Mouse (Mus musculus) embryonic facial prominence, embryonic 12.5 days (tissue): ENCODE results near the gene Poglut1. TPM values are rescaled to one million over a fixed set of nuclear protein-coding genes. Genes with fewer than 3 reads are reported as not detected.
A peak's percentile ranks its signal among the peaks of the same experiment; 100 is the strongest.

Experiments
- ATAC-seq: fragments of 200-750 bp; cut with Nextera tagmentation; 2 replicates; pipeline ENCODE4 v1.8.0; 2017; ENCODE audit not compliant: insufficient number of reproducible peaks, insufficient read depth, low FRiP score, low TSS enrichment
- H3K27ac ChIP-seq: fragments of 300-500 bp; sonication (generic); 2 replicates; pipeline ENCODE4 v1.5.1; 2016; ENCODE audit warnings: mild to moderate bottlenecking
- H3K27me3 ChIP-seq: fragments of 300-500 bp; sonication (generic); 2 replicates; pipeline ENCODE4 v1.6.1; 2016; ENCODE audit warnings: mild to moderate bottlenecking, moderate library complexity
- H3K36me3 ChIP-seq: fragments of 300-500 bp; sonication (generic); 2 replicates; pipeline ENCODE4 v1.6.1; 2016; ENCODE audit warnings: mild to moderate bottlenecking
- H3K4me1 ChIP-seq: fragments of 300-500 bp; sonication (generic); 2 replicates; pipeline ENCODE4 v1.6.1; 2016
- H3K4me2 ChIP-seq: fragments of 300-500 bp; sonication (generic); replicated peaks from 2 replicates; pipeline ENCODE4 v1.6.1; 2016; ENCODE audit warnings: mild to moderate bottlenecking, moderate library complexity
- H3K4me3 ChIP-seq: fragments of 300-500 bp; sonication (generic); 2 replicates; pipeline ENCODE4 v1.5.1; 2016; ENCODE audit warnings: mild to moderate bottlenecking
- H3K9ac ChIP-seq: fragments of 300-500 bp; sonication (generic); 2 replicates; pipeline ENCODE4 v1.6.1; 2016; ENCODE audit warnings: mild to moderate bottlenecking, moderate library complexity
- H3K9me3 ChIP-seq: fragments of 300-500 bp; sonication (generic); 2 replicates; pipeline ENCODE4 v1.6.1; 2016; ENCODE audit warnings: mild to moderate bottlenecking, moderate library complexity
- WGBS: fragments of 180-500 bp; shearing (Covaris S2); methylation state at CpG from one replicate; pipeline ENCODE4 v1.1.7; 2016; 5-methylcytosine and 5-hydroxymethylcytosine counted together
- polyA plus RNA-seq: library from polyadenylated mRNA; unstranded; fragments of >200 nt; fragmentation: Nextera tagmentation; extraction: Ambion mirVana; gene quantifications from 2 replicates; pipeline ENCODE4 v1.2.1, GENCODE M21; 2016

The Poglut1 gene
- polyA plus RNA-seq, 1 experiment from 2014 or later = 84.8 TPM

DNA sequence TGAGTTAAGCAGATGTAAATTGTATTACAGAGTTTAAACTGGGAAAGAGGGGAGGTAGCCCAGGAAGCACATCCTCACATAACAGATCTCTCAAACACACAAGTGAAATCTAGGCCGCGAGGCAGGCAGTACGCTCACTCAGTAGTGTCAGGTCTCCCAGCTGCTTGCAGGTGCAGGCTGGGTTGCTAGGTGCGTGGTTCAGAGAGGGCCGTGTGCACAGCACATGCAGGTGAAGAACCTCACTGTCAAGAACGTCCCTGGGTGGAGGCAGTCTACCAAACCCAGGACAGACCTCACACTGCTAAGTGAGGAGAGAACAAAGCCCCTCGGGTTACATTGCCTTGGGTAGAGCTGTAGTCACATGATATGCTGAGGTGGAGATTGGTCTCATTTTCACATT is 34.7 kb upstream of the Poglut1 start:
- no peak overlapping the region for H3K4me3 ChIP-seq
- ATAC-seq = no peak
- H3K36me3 ChIP-seq = peaks cover 85% of the 10 kb centered on the region
- H3K9me3 ChIP-seq = no peaks in the 10 kb centered on the region
- WGBS = 92% methylated on average over 7 of the region's 7 CpGs
- no peaks in the 10 kb centered on the region for H3K27me3 ChIP-seq
- H3K27ac ChIP-seq = no peak overlapping the region
- H3K9ac ChIP-seq = no peak overlapping the region
- no peaks in the 10 kb centered on the region for H3K4me1 ChIP-seq
- H3K4me2 ChIP-seq = no peak overlapping the region

DNA sequence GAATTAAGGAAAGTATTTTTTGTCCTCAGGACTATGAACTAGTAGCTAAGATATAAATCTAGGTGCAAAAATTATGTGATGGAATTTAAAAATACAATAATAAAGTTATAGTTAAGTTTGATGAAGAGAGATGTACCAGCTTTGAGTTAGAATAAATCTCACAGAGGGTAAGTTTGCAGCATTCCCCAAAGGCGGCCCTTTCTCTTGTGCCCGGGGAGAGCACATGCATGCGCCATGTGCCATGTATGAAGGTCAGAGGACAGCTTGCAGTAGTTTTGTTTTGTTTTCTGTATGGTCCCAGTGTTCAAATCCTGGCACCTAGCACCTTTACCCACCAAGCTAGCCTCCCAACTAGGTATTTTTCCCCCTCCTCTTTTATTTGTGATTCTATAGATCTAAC is 21.4 kb upstream of the Poglut1 start:
- ATAC-seq = no peak
- Histone ChIP-seq H3K9me3 (no peaks in the 10 kb centered on the region), H3K27ac (no peak overlapping the region), H3K4me2 (no peak overlapping the region), H3K27me3 (no peaks in the 10 kb centered on the region), H3K36me3 (peaks cover 63% of the 10 kb centered on the region), H3K4me3 (no peak overlapping the region), H3K9ac (no peak overlapping the region), H3K4me1 (no peaks in the 10 kb centered on the region)
- 90% methylated on average over 3 of the region's 3 CpGs for WGBS

DNA sequence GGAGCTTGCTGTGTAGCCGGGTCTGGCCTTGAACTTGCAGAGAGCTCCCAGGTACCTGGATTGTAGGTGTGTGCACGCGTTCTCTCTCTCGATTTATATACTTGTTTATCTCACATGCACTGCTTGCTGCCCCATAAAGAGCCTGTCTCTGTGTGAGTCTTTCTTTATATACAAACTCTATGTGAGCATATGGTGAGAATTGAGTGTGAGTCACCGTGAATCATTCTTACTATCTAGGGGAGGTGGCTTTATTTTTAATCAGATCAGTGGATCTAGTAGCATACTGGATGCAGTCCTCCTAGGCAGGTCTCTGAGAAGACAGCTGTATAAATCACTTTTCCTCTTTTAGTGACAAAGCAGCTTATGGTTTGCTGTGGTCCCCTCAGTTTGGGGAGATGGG is 18.1 kb upstream of the Poglut1 start:
- H3K9me3 ChIP-seq = no peaks in the 10 kb centered on the region
- H3K9ac ChIP-seq = no peak overlapping the region
- no peak for ATAC-seq
- no peak overlapping the region for H3K4me2 ChIP-seq
- H3K27ac ChIP-seq = no peak overlapping the region
- H3K4me1 ChIP-seq = peaks cover 6% of the 10 kb centered on the region; the same call in 1 of the 2 replicates
- H3K27me3 ChIP-seq = no peaks in the 10 kb centered on the region
- peaks cover 64% of the 10 kb centered on the region for H3K36me3 ChIP-seq
- 94% methylated on average over 5 of the region's 5 CpGs for WGBS
- no peak overlapping the region for H3K4me3 ChIP-seq

DNA sequence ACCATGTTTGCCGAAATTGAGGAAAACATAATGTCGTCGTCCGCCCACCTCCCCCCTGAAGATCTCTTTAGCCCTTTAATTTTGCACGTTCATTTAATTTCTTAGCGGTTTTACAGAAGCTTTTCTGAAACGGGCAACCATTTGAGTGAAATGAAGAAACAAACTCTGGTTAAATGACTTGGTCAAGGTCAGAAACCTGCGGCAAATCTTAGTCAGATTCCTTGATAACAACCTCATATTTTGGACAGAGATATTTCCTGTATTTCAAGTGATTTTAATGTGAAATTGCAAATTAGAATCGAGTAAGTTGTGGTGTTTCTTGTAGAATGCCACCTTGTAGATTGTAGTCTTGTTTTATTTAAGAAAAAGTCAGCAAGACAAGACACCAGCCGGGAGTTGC is 13.5 kb upstream of the Poglut1 start:
- Histone ChIP-seq H3K4me2 (peak overlapping the region; percentile 58), H3K27me3 (no peaks in the 10 kb centered on the region), H3K36me3 (peaks cover 27% of the 10 kb centered on the region), H3K4me3 (peak overlapping the region; percentile 93), H3K9ac (peak overlapping the region; percentile 92), H3K27ac (no peak overlapping the region), H3K4me1 (peaks cover 6% of the 10 kb centered on the region; the same call in 1 of the 2 replicates), H3K9me3 (no peaks in the 10 kb centered on the region)
- 34% methylated on average over 10 of the region's 10 CpGs for WGBS
- no peak for ATAC-seq

- Histone ChIP-seq H3K9me3 (no peaks in the 10 kb centered on the region), H3K27ac (peak overlapping the region; percentile 73), H3K4me3 (peak overlapping the region; percentile 93), H3K4me1 (peaks cover 6% of the 10 kb centered on the region; the same call in 1 of the 2 replicates), H3K9ac (peak overlapping the region; percentile 92), H3K36me3 (peaks cover 21% of the 10 kb centered on the region), H3K27me3 (no peaks in the 10 kb centered on the region), H3K4me2 (peak overlapping the region; percentile 58)
- ATAC-seq = no peak
- WGBS = under 1% methylated on average over 25 of the region's 25 CpGs
Measured at GRCm38 (mm10) chr16:38562968-38563327, 12.9 kb upstream of the Poglut1 start.

DNA sequence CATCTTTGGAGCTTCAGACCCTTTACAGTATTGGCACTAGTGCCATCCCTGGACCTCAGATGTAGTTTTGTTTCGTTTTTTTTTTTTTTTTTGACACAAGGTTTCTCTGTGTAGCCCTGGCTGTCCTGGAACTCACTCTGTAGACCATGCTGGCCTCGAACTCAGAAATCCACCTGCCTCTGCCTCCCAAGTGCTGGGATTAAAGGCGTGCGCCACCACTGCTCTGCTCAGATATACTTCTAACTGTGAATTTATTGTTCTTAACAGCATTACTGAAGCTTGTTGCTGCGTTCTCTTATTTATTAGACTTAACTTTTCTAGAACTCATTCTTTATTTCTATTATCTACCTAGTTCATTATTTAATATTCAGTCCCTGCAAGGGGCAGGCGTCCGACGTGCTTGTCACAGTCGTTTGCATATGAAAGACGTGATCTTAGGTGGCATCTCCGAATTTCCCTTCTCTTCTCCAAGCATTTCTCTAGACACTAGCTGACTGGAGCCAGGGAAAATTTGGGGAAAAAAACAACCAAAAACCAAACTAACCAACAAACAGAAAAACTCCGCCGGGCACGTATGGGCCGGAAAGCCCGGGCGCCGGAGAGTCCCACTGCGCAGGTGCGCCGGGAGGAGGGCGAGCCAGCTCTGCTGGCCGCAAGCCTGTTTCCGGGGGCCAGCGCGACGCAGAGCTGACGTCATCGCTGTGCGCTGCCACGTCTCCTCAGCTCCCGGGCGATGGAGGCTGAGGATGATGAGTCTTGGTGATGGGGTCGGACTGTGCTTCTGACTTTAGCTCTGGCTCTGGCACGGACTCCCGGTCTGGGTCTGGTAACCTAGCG is 12.3 kb upstream of the Poglut1 start:
- Histone ChIP-seq H3K27ac (peak overlapping the region; percentile 73), H3K9me3 (no peaks in the 10 kb centered on the region), H3K9ac (peak overlapping the region; percentile 92), H3K4me1 (peaks cover 6% of the 10 kb centered on the region; the same call in 1 of the 2 replicates), H3K36me3 (peaks cover 16% of the 10 kb centered on the region), H3K27me3 (no peaks in the 10 kb centered on the region), H3K4me2 (peak overlapping the region; percentile 58), H3K4me3 (peak overlapping the region; percentile 93)
- ATAC-seq = peak; percentile 93
- 8% methylated on average over 37 of the region's 37 CpGs for WGBS

DNA sequence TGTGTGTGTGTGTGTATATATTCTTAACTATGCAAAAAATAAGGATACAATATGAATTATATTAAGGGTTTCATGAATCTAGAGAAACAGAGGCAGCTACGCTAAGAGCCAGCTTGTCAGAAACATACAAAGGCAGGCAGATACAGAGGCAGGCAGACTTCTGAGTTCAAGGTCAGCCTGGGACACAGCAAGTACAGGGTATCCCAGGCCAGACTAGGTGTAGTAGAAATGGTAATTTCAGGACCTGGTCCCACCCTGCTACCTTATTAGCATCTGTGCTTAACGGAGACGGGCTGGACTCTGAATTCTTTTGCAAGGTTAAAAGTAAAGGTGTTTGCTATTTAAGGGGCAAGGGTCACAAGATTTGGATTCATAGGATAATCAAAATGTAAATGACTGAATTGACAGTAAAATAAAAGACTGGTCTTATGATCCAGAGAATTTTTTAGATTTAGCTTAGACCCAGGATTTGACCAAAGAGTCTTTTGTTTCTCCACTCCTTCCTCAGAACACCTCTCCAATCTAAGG is 8.2 kb upstream of the Poglut1 start, which contains the start of gene Tmem39a:
Gene Tmem39a (plus strand): TSS at position 478 of the 528 bp plus-strand sequence.
- no peaks in the 10 kb centered on the region for H3K36me3 ChIP-seq
- peaks cover 7% of the 10 kb centered on the region; the same call in 1 of the 2 replicates for H3K27me3 ChIP-seq
- 80% methylated on average over 3 of the region's 3 CpGs for WGBS
- H3K9me3 ChIP-seq = no peaks in the 10 kb centered on the region
- no peak within 1 kb of the TSS for H3K27ac ChIP-seq
- no peaks in the 10 kb centered on the region for H3K4me1 ChIP-seq
- no peak within 1 kb of the TSS for H3K4me3 ChIP-seq
- no peak within 1 kb of the TSS for H3K9ac ChIP-seq
- no peak within 1 kb of the TSS for H3K4me2 ChIP-seq
- no peak for ATAC-seq

DNA sequence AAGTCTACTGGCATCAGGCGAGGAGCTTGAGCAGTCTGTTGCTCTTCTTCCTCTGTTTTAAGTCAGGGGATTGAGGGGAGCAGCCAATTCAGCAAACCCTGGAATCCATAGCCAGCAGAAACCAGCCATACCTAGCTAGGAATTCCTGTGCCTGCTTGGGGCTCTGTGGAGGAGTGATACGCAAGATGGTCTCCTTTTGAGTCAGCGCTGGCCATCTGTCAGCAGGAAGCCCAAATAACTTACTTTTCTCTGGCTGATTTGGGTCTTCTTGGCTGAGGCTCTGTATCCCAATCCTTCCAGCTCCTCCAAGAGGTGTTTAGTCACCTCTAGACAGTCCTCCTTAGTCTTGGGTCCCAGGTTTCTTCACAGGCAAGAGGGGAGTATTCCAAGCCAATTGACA is 5.9 kb upstream of the Poglut1 start:
- no peak for ATAC-seq
- no peak overlapping the region for H3K27ac ChIP-seq
- H3K4me2 ChIP-seq = no peak overlapping the region
- H3K9ac ChIP-seq = no peak overlapping the region
- no peaks in the 10 kb centered on the region for H3K9me3 ChIP-seq
- no peaks in the 10 kb centered on the region for H3K4me1 ChIP-seq
- no peaks in the 10 kb centered on the region for H3K36me3 ChIP-seq
- H3K27me3 ChIP-seq = peaks cover 22% of the 10 kb centered on the region
- no peak overlapping the region for H3K4me3 ChIP-seq
- 82% methylated on average over 3 of the region's 3 CpGs for WGBS

DNA sequence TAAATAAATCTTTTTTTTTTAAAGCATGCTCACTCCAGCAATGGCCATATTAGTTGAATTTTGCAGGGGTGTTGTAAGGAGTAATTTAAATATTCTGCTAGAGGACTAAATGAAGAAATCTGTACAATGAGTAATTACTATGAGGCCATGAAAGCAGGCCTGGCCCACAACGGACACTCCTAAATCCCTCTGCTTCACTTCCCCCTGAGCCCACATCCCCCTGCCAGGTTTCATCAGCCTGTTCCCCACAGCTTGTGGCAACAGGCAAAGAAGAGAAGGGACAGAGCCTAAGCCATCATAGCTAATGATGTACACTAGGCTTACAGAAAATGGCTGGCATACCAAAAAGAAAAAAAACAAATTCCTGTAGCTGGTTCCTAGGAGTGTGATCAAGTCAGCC is 2.1 kb downstream of the Poglut1 start:
- H3K27ac ChIP-seq = no peak overlapping the region
- no peak for ATAC-seq
- H3K9me3 ChIP-seq = no peaks in the 10 kb centered on the region
- H3K4me3 ChIP-seq = no peak overlapping the region
- 92% methylated on average over 1 of the region's 1 CpGs for WGBS
- H3K9ac ChIP-seq = no peak overlapping the region
- H3K4me2 ChIP-seq = 0 out of 2 replicates have a peak overlapping the region, but pooled peaks have one; percentile 62
- peaks cover 15% of the 10 kb centered on the region; the same call in 1 of the 2 replicates for H3K27me3 ChIP-seq
- peaks cover 32% of the 10 kb centered on the region for H3K36me3 ChIP-seq
- H3K4me1 ChIP-seq = peaks cover 13% of the 10 kb centered on the region; the same call in 1 of the 2 replicates

- Histone ChIP-seq H3K27me3 (no peaks in the 10 kb centered on the region), H3K36me3 (peaks cover 82% of the 10 kb centered on the region), H3K4me1 (no peaks in the 10 kb centered on the region), H3K27ac (no peak overlapping the region), H3K9ac (no peak overlapping the region), H3K4me3 (no peak overlapping the region), H3K4me2 (no peak overlapping the region), H3K9me3 (no peaks in the 10 kb centered on the region)
- WGBS = 91% methylated on average over 13 of the region's 13 CpGs
- no peak for ATAC-seq
Measured at GRCm38 (mm10) chr16:38538716-38539380, 11.2 kb downstream of the Poglut1 start.

GRCm38 (mm10) chr16:38536544-38537146 is 13.4 kb downstream of the Poglut1 start:
- Histone ChIP-seq H3K9me3 (no peaks in the 10 kb centered on the region), H3K4me3 (no peak overlapping the region), H3K27ac (no peak overlapping the region), H3K4me2 (no peak overlapping the region), H3K9ac (no peak overlapping the region), H3K4me1 (no peaks in the 10 kb centered on the region), H3K36me3 (peaks cover 82% of the 10 kb centered on the region), H3K27me3 (no peaks in the 10 kb centered on the region)
- ATAC-seq = no peak
- 49% methylated on average over 8 of the region's 8 CpGs for WGBS
